Mouse (Mus musculus) liver, adult 2 months (tissue): ENCODE data around the gene Hck. TPM values are rescaled to one million over a fixed set of nuclear protein-coding genes. Genes with fewer than 3 reads are reported as not detected.

ENCODE experiments used
- DNase-seq: peaks from one replicate; pipeline ENCODE4 v3.0.0-alpha.2; 2011; ENCODE audit warnings: low read depth, low spot score; ENCODE audit errors: extremely low read depth
- H3K27ac ChIP-seq: fragments of 200-500 bp; replicated peaks from 2 replicates; pipeline ENCODE4 v1.5.1; 2012; ENCODE audit warnings: low read depth, mild to moderate bottlenecking, control low read depth, inconsistent platforms, low read length; ENCODE audit not compliant: insufficient read depth
- H3K27me3 ChIP-seq: fragments of 200-500 bp; 2 replicates; pipeline ENCODE4 v1.6.1; 2012; ENCODE audit warnings: mild to moderate bottlenecking, moderate library complexity, low read length, inconsistent platforms; ENCODE audit not compliant: control insufficient read depth, insufficient read depth
- H3K36me3 ChIP-seq: fragments of 200-500 bp; 2 replicates; pipeline ENCODE4 v1.6.1; 2012; ENCODE audit warnings: low read length, inconsistent platforms; ENCODE audit not compliant: control insufficient read depth, insufficient read depth
- H3K4me1 ChIP-seq: fragments of 200-500 bp; 2 replicates; pipeline ENCODE4 v1.6.1; 2011; ENCODE audit warnings: low read length; ENCODE audit not compliant: control insufficient read depth, insufficient read depth
- H3K4me3 ChIP-seq: fragments of 200-500 bp; 2 replicates; pipeline ENCODE4 v1.5.1; 2011; ENCODE audit warnings: low read depth, mild to moderate bottlenecking, control low read depth, low read length, moderate library complexity; ENCODE audit not compliant: insufficient read depth
- H3K79me2 ChIP-seq: fragments of 200-500 bp; 2 replicates; pipeline ENCODE4 v1.6.1; 2012; ENCODE audit warnings: inconsistent platforms, mild to moderate bottlenecking, low read length, moderate library complexity; ENCODE audit not compliant: control insufficient read depth, insufficient read depth
- H3K9ac ChIP-seq: fragments of 200-500 bp; 2 replicates; pipeline ENCODE4 v1.6.1; 2012; ENCODE audit warnings: low read depth, mild to moderate bottlenecking, control low read depth, inconsistent platforms, low read length
- CTCF ChIP-seq: fragments of 200-500 bp; IDR thresholded peaks from 2 replicates; pipeline ENCODE4 v1.5.1; 2011; ENCODE audit warnings: low read depth, low read length, control low read depth
- POLR2A ChIP-seq: fragments of 200-500 bp; IDR thresholded peaks from 2 replicates; pipeline ENCODE4 v1.6.1; 2011; ENCODE audit warnings: low read length, control low read depth; ENCODE audit not compliant: insufficient read depth; ENCODE audit errors: extremely low read depth
- WGBS: fragments of 180-500 bp; shearing (Covaris S2); methylation state at CpG from one replicate; pipeline ENCODE4 v1.1.7; 2018; 5-methylcytosine and 5-hydroxymethylcytosine counted together
- polyA plus RNA-seq: library from polyadenylated mRNA; depleted of rRNA; stranded (reverse); fragments of >200 nt; gene quantifications from 2 replicates; pipeline ENCODE4 v1.2.3, GENCODE M21; 2012
- total RNA-seq: library from RNA; depleted of rRNA; stranded (reverse); fragments of >200 nt; gene quantifications from 2 replicates; pipeline ENCODE4 v1.2.3, GENCODE M21; 2014

The Hck gene
- total and polyA plus RNA-seq, 2 experiments = 5.7 to 7.7 TPM

DNA sequence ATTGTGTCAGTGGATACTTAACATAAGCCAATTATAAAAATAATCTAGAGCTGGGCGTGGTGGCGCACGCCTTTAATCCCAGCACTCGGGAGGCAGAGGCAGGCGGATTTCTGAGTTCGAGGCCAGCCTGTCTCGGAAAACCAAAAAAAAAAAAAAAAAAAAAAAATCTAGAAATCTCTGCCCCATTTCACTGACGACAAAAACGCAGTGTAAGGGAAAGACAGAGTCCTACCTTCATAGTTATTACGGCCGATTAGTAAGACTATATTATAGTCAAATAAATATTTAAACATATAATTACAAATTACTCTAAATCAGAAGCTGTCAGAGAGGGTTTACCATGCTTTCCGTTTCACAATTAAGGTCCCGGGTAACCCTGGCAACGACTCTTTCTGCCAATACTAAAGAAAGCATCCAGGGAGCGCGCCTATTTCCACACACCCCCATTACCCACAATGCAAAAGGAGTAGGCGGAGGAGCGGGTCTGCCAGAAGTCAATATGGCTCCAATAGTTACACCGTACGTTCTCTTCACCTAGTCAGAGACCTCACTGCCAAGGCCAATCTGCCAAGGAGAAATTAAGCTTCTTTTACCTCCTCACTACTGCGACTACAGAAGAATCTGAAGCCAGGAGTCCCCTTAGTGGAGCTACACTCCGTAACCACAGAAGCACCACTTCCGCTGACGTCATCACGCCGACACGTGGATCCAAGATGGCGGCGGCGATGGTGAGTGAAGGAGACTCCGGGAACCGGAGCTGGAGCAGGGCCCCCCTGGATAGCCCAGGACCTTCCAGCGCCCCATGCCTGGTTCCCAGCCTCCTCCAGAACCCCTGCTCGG, 52.8 kb downstream of the Hck start, which contains the start of gene Tm9sf4:
Gene Tm9sf4, plus strand, starts transcription at position 460 of the 840 bp plus-strand sequence.
- peak; percentile 88 for DNase-seq
- 7% methylated on average over 34 of the region's 34 CpGs for WGBS

DNA sequence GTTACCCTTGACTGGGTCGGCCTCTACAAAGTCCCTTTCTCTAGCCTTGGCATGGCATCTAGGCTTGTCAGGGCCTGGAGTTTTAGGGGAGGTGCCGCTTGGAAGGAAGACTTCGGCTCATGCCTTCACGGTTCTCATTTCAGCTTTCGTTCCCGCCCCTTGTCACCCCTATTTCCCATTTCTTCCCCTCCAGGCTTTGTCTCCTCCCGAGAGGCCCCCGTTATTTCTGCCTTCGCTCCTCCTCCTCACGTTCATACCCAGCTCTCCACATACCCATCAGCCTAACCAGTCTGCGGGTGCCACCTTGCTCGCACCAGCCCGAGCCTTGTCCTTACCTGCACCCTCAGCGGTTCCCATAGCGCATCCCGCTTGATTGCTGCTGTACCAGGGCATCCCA, 53.4 kb downstream of the Hck start:
- Histone ChIP-seq H3K4me3 (peak overlapping the region; percentile 98), H3K36me3 (no peaks in the 10 kb centered on the region), H3K27ac (peak overlapping the region; percentile 94), H3K79me2 (peaks cover 15% of the 10 kb centered on the region), H3K9ac (peak overlapping the region; percentile 94), H3K27me3 (no peaks in the 10 kb centered on the region), H3K4me1 (peaks cover 5% of the 10 kb centered on the region)
- 1% methylated on average over 16 of the region's 16 CpGs for WGBS
- DNase-seq = no peak
- no peak for TF ChIP-seq POLR2A
- TF ChIP-seq CTCF = no peak

More for the DNA sequence above, 52.8 kb downstream of the Hck start, which contains the start of gene Tm9sf4:
- Histone ChIP-seq H3K4me1 (peaks cover 5% of the 10 kb centered on the region), H3K36me3 (no peaks in the 10 kb centered on the region), H3K4me3 (peak within 1 kb of the TSS; percentile 98), H3K9ac (peak within 1 kb of the TSS; percentile 94), H3K27me3 (no peaks in the 10 kb centered on the region), H3K27ac (peak within 1 kb of the TSS; percentile 94), H3K79me2 (peaks cover 9% of the 10 kb centered on the region)
- TF ChIP-seq POLR2A (peak; percentile 56), CTCF (no peak)

DNA sequence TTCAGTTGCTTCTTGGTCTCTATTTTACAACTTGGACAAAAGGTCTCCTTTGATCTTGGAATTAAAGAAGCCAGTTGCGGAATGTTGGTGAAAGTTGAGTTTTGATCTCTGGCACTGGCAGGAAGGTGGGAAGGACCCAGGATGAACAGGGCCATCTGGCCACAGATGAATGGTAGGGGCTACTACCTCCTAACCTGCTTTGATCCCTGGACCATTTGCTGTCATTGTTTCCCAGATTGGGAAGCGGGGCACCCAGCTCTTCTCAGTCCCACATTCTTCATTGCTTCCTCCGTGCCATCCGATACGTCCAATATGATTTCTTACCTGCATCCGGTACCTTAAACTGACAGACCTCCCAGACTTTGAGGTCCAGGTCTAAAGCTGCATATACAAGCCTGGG, 58.9 kb downstream of the Hck start:
- Histone ChIP-seq H3K27me3 (no peaks in the 10 kb centered on the region), H3K27ac (no peak overlapping the region), H3K79me2 (peaks cover 21% of the 10 kb centered on the region; the same call in 1 of the 2 replicates), H3K4me3 (no peak overlapping the region), H3K9ac (no peak overlapping the region), H3K36me3 (no peaks in the 10 kb centered on the region), H3K4me1 (peaks cover 7% of the 10 kb centered on the region)
- no peak for DNase-seq
- TF ChIP-seq POLR2A = no peak
- no peak for TF ChIP-seq CTCF
- WGBS = 92% methylated on average over 6 of the region's 6 CpGs

DNA sequence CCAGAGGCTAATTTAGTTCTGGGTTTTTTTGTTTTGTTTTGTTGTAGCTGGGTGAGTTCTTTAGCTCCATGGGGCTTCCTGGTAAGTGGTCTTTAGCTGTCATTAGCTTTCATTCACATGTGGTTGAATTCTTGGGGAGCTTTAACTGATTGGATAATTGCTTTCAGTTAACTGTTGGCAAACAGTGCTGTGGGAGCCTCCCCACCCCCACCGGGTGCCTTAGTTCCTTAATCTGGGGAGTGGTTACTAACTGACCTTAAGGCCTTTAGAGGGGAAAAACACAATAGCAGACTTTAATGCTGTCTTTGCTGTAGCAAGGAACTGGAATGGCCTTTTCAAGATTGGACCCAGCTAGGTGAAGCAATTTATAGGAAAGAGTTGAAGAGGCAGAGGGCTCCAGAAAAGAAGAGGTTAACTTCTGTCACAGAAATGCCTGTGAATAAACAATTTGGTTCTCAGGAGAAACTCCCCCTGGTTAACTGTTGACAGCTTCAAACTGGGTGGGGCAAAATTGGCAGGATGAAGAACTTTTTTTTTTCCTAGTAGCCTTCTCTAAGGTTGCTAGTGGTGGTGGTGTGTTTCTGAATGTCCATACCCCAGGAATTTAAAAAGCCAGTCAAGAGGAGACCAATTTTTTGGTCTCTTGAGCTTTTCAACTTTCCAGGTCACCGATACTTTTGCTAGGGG, 60.0 kb downstream of the Hck start:
- DNase-seq = no peak
- Histone ChIP-seq H3K27me3 (no peaks in the 10 kb centered on the region), H3K79me2 (peaks cover 20% of the 10 kb centered on the region; the same call in 1 of the 2 replicates), H3K27ac (no peak overlapping the region), H3K4me1 (peaks cover 6% of the 10 kb centered on the region; the same call in 1 of the 2 replicates), H3K36me3 (no peaks in the 10 kb centered on the region), H3K4me3 (no peak overlapping the region), H3K9ac (no peak overlapping the region)
- WGBS = 34% methylated on average over 2 of the region's 2 CpGs
- TF ChIP-seq POLR2A (no peak), CTCF (no peak)

DNA sequence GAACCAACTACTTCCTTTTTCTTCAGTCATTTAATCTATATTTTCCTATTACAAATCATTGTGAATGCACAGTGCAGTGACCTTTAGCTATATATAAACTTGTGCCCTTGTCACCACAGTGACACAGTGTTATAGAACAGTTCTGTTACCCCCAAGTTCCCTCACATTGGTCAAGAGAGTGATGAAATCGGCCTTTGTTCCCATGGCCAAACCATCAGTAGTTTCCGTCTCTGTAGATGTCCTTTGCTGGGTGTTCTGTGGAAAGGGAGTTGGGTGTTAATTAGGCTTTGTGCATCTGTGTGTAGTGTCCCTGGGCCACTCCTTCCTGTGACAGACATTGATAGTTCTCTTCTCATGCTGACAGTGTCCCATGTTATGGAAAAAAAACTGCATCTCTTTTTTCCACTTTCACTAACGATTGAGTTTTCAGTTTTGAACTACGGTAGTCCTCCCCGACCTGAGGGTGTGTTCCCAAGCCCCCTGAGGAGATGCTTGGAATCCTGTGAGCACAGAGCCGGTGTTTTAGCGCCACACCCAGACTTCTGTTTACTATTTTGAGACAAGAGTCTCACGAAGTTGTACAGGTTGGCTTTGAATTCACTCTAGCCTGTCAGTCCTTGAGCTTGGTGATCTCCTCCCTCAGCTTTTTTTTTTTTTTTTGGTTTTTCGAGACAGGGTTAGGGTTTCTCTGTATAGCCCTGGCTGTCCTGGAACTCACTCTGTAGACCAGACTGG, 62.4 kb downstream of the Hck start:
- peak; percentile 45 for DNase-seq
- Histone ChIP-seq H3K4me3 (no peak overlapping the region), H3K9ac (no peak overlapping the region), H3K27ac (no peak overlapping the region), H3K36me3 (no peaks in the 10 kb centered on the region), H3K79me2 (peaks cover 29% of the 10 kb centered on the region; the same call in 1 of the 2 replicates), H3K4me1 (peaks cover 11% of the 10 kb centered on the region), H3K27me3 (no peaks in the 10 kb centered on the region)
- no peak for TF ChIP-seq CTCF
- no peak for TF ChIP-seq POLR2A
- WGBS = 65% methylated on average over 9 of the region's 9 CpGs
